Mouse (Mus musculus) cerebellum, adult 9-10 months (tissue): ENCODE measurements around the gene Tarbp2.

Source experiments
- DNase-seq: peaks from one replicate; pipeline ENCODE4 v3.0.0; 2022

Gene Tarbp2

GRCm38 (mm10) chr15:102517976-102518858, at the start of gene Tarbp2:
Gene Tarbp2, plus strand, starts transcription at chr15:102518192.
- DNase-seq = peak; percentile 100

- DNase-seq = peak; percentile 43
Observed at GRCm38 (mm10) chr15:102468675-102469370, 49.2 kb upstream of the Tarbp2 start.

GRCm38 (mm10) chr15:102470183-102470604, 47.8 kb upstream of the Tarbp2 start, which contains the start of gene Pcbp2:
Gene Pcbp2, plus strand, starts transcription at chr15:102470539.
- DNase-seq = peak; percentile 96

- DNase-seq = peak; percentile 86
Observed at GRCm38 (mm10) chr15:102470605-102471294, 47.2 kb upstream of the Tarbp2 start.

GRCm38 (mm10) chr15:102471295-102471645, 46.7 kb upstream of the Tarbp2 start:
- peak; percentile 62 for DNase-seq

GRCm38 (mm10) chr15:102471727-102472126, 46.3 kb upstream of the Tarbp2 start:
- peak; percentile 39 for DNase-seq

GRCm38 (mm10) chr15:102473246-102473645, 44.7 kb upstream of the Tarbp2 start:
- peak; percentile 52 for DNase-seq

GRCm38 (mm10) chr15:102474520-102474919, 43.5 kb upstream of the Tarbp2 start:
- DNase-seq = no peak

- no peak for DNase-seq
Observed at GRCm38 (mm10) chr15:102483136-102483535, 34.9 kb upstream of the Tarbp2 start.

- no peak for DNase-seq
Observed at GRCm38 (mm10) chr15:102485853-102486252, 32.1 kb upstream of the Tarbp2 start.

GRCm38 (mm10) chr15:102487664-102488063, 30.3 kb upstream of the Tarbp2 start:
- no peak for DNase-seq

GRCm38 (mm10) chr15:102498322-102498721, 19.7 kb upstream of the Tarbp2 start:
- no peak for DNase-seq

GRCm38 (mm10) chr15:102499370-102499769, 18.6 kb upstream of the Tarbp2 start:
- peak; percentile 26 for DNase-seq

- peak; percentile 14 for DNase-seq
Observed at GRCm38 (mm10) chr15:102499851-102500250, 18.1 kb upstream of the Tarbp2 start.

- DNase-seq = no peak
Observed at GRCm38 (mm10) chr15:102500479-102500878, 17.5 kb upstream of the Tarbp2 start.

GRCm38 (mm10) chr15:102501084-102501814, 16.7 kb upstream of the Tarbp2 start:
- DNase-seq = no peak

- DNase-seq = peak; percentile 24
Observed at GRCm38 (mm10) chr15:102502254-102502840, 15.6 kb upstream of the Tarbp2 start.

GRCm38 (mm10) chr15:102503447-102503846, 14.5 kb upstream of the Tarbp2 start, which contains the start of gene Gm10337:
Gene Gm10337, plus strand, starts transcription at chr15:102503722.
- DNase-seq = no peak

- DNase-seq = peak; percentile 20
Observed at GRCm38 (mm10) chr15:102503924-102504782, 13.8 kb upstream of the Tarbp2 start.

- peak; percentile 22 for DNase-seq
Observed at GRCm38 (mm10) chr15:102505073-102505769, 12.8 kb upstream of the Tarbp2 start.
